Mouse (Mus musculus) bone marrow macrophage, adult 2 months (primary cell): Measurements from ENCODE around the gene Tdrd5.

ENCODE experiments used
- CTCF ChIP-seq: IDR thresholded peaks from 2 replicates; pipeline ENCODE4 v1.5.1; 2012; ENCODE audit warnings: low read depth, mild to moderate bottlenecking, low read length, moderate library complexity
- POLR2A ChIP-seq: IDR thresholded peaks from 2 replicates; pipeline ENCODE4 v1.6.1; 2012; ENCODE audit warnings: mild to moderate bottlenecking, low read depth, low read length, borderline replicate concordance

DNA sequence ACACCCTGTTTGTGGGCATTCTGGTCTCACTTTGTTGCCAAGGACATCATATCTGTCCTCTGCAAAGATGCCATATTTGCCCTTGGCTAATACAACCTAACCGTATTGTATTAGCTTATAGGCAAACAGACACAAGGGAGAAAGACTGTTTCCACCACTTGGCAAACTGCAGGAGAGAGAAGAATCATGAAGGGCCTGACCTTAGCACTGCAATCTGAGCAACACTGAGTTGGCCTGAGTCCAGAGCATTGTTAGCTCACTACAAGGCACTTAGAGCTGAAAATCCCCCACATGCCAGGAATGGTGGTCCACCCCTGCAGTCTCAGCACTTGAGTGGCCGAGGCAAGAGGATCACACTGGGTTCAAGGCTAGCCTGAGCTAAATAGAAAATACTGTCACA is 84.9 kb downstream of the Tdrd5 start:
- TF ChIP-seq CTCF = no peak
- no peak for TF ChIP-seq POLR2A
